Mouse (Mus musculus): Measurements from ENCODE around the gene Pnpla5. TPM values are rescaled to one million over a fixed set of nuclear protein-coding genes. Genes with fewer than 3 reads are reported as not detected.

Pnpla5 gene
- total and polyA plus RNA-seq, 3 experiments: not detected

GRCm38 (mm10) chr15:84136473-84137415 is 13.8 kb upstream of the Pnpla5 start:
- Histone ChIP-seq H3K36me3 (replicated peaks) (no peaks in the 10 kb centered on the region), H3K4me3 (ENCODE audit: low read depth, low read length) (no peak overlapping the region), H3K27me3 (ENCODE audit: insufficient read depth, low read length) (no peaks in the 10 kb centered on the region), H3K9me3 (replicated peaks) (peaks cover 60% of the 10 kb centered on the region), H3K4me1 (ENCODE audit: insufficient read depth, low read depth, low read length) (no peaks in the 10 kb centered on the region)
- TF ChIP-seq CTCF (IDR thresholded peaks at IDR 0.05; ENCODE audit: low read depth, low read length): no peak
- DNase-seq (ENCODE audit: low spot score) (no peak), ATAC-seq (ENCODE audit: extremely low read depth, insufficient number of reproducible peaks, low FRiP score, poor library complexity, severe bottlenecking) (no peak)

- Histone ChIP-seq H3K9me3 (replicated peaks) (peaks cover 64% of the 10 kb centered on the region), H3K36me3 (replicated peaks) (no peaks in the 10 kb centered on the region), H3K4me3 (ENCODE audit: low read depth, low read length) (no peak overlapping the region), H3K4me1 (ENCODE audit: insufficient read depth, low read depth, low read length) (no peaks in the 10 kb centered on the region), H3K27me3 (ENCODE audit: insufficient read depth, low read length) (no peaks in the 10 kb centered on the region)
- no peak for TF ChIP-seq GATA1 (IDR thresholded peaks at IDR 0.05; ENCODE audit: borderline replicate concordance, low read length)
- no peak for TF ChIP-seq CTCF (IDR thresholded peaks at IDR 0.05; ENCODE audit: low read depth, low read length)
- TF ChIP-seq GATA2 (IDR thresholded peaks at IDR 0.05; ENCODE audit: borderline replicate concordance, low read depth, low read length): no peak
- TF ChIP-seq POLR2AphosphoS5 (IDR thresholded peaks at IDR 0.05; ENCODE audit: insufficient replicate concordance, low read depth, low read length): no peak
- no peak for TF ChIP-seq TAL1 (conservative IDR thresholded peaks at IDR 0.05; ENCODE audit: low read depth, low read length)
- ATAC-seq (ENCODE audit: extremely low read depth, insufficient number of reproducible peaks, low FRiP score, poor library complexity, severe bottlenecking): no peak
- DNase-seq (ENCODE audit: low spot score): no peak
Measured at GRCm38 (mm10) chr15:84135472-84135871, 12.5 kb upstream of the Pnpla5 start.

GRCm38 (mm10) chr15:84133440-84133839 is 10.5 kb upstream of the Pnpla5 start:
- H3K27me3 ChIP-seq (ENCODE audit: insufficient read depth, low read length): no peaks in the 10 kb centered on the region
- no peaks in the 10 kb centered on the region for H3K36me3 ChIP-seq (replicated peaks)
- no peak for DNase-seq (ENCODE audit: low spot score)
- peaks cover 67% of the 10 kb centered on the region for H3K9me3 ChIP-seq (replicated peaks)
- TF ChIP-seq GATA1 (IDR thresholded peaks at IDR 0.05; ENCODE audit: borderline replicate concordance, low read length) (no peak), GATA2 (IDR thresholded peaks at IDR 0.05; ENCODE audit: borderline replicate concordance, low read depth, low read length) (no peak), CTCF (IDR thresholded peaks at IDR 0.05; ENCODE audit: low read depth, low read length) (no peak), TAL1 (conservative IDR thresholded peaks at IDR 0.05; ENCODE audit: low read depth, low read length) (no peak)
- ATAC-seq (ENCODE audit: extremely low read depth, insufficient number of reproducible peaks, low FRiP score, poor library complexity, severe bottlenecking): no peak
- H3K4me3 ChIP-seq (ENCODE audit: low read depth, low read length): no peak overlapping the region
- H3K4me1 ChIP-seq (ENCODE audit: insufficient read depth, low read depth, low read length): no peaks in the 10 kb centered on the region

- Histone ChIP-seq H3K9me3 (replicated peaks) (peaks cover 77% of the 10 kb centered on the region), H3K36me3 (replicated peaks) (no peaks in the 10 kb centered on the region), H3K4me1 (ENCODE audit: insufficient read depth, low read depth, low read length) (no peaks in the 10 kb centered on the region), H3K4me3 (ENCODE audit: low read depth, low read length) (no peak overlapping the region), H3K27me3 (ENCODE audit: insufficient read depth, low read length) (no peaks in the 10 kb centered on the region)
- ATAC-seq (ENCODE audit: extremely low read depth, insufficient number of reproducible peaks, low FRiP score, poor library complexity, severe bottlenecking) (no peak), DNase-seq (ENCODE audit: low spot score) (no peak)
- no peak for TF ChIP-seq CTCF (IDR thresholded peaks at IDR 0.05; ENCODE audit: low read depth, low read length)
- no peak for TF ChIP-seq GATA1 (IDR thresholded peaks at IDR 0.05; ENCODE audit: borderline replicate concordance, low read length)
- TF ChIP-seq GATA2 (IDR thresholded peaks at IDR 0.05; ENCODE audit: borderline replicate concordance, low read depth, low read length): no peak
- no peak for TF ChIP-seq POLR2AphosphoS5 (IDR thresholded peaks at IDR 0.05; ENCODE audit: insufficient replicate concordance, low read depth, low read length)
- no peak for TF ChIP-seq TAL1 (conservative IDR thresholded peaks at IDR 0.05; ENCODE audit: low read depth, low read length)
Measured at GRCm38 (mm10) chr15:84131971-84132370, 9.0 kb upstream of the Pnpla5 start.

- DNase-seq (ENCODE audit: low spot score): no peak
- Histone ChIP-seq H3K4me3 (ENCODE audit: low read depth, low read length) (no peak overlapping the region; the same call in 1 of the 2 replicates), H3K27me3 (ENCODE audit: insufficient read depth, low read length) (no peaks in the 10 kb centered on the region), H3K4me1 (ENCODE audit: insufficient read depth, low read depth, low read length) (no peaks in the 10 kb centered on the region), H3K9me3 (replicated peaks) (peaks cover 77% of the 10 kb centered on the region), H3K36me3 (replicated peaks) (no peaks in the 10 kb centered on the region)
- TF ChIP-seq POLR2AphosphoS5 (IDR thresholded peaks at IDR 0.05; ENCODE audit: insufficient replicate concordance, low read depth, low read length): no peak
- no peak for TF ChIP-seq GATA2 (IDR thresholded peaks at IDR 0.05; ENCODE audit: borderline replicate concordance, low read depth, low read length)
- no peak for TF ChIP-seq GATA1 (IDR thresholded peaks at IDR 0.05; ENCODE audit: borderline replicate concordance, low read length)
- TF ChIP-seq CTCF (IDR thresholded peaks at IDR 0.05; ENCODE audit: low read depth, low read length): no peak
- TF ChIP-seq TAL1 (conservative IDR thresholded peaks at IDR 0.05; ENCODE audit: low read depth, low read length): no peak
- ATAC-seq (ENCODE audit: extremely low read depth, insufficient number of reproducible peaks, low FRiP score, poor library complexity, severe bottlenecking): no peak
Measured at GRCm38 (mm10) chr15:84131096-84131786, 8.3 kb upstream of the Pnpla5 start.

- Histone ChIP-seq H3K9me3 (replicated peaks) (peaks cover 81% of the 10 kb centered on the region), H3K4me1 (ENCODE audit: insufficient read depth, low read depth, low read length) (no peaks in the 10 kb centered on the region), H3K36me3 (replicated peaks) (no peaks in the 10 kb centered on the region), H3K27me3 (ENCODE audit: insufficient read depth, low read length) (no peaks in the 10 kb centered on the region), H3K4me3 (ENCODE audit: low read depth, low read length) (no peak overlapping the region)
- DNase-seq (ENCODE audit: low spot score): no peak
- ATAC-seq (ENCODE audit: extremely low read depth, insufficient number of reproducible peaks, low FRiP score, poor library complexity, severe bottlenecking): no peak
- no peak for TF ChIP-seq CTCF (IDR thresholded peaks at IDR 0.05; ENCODE audit: low read depth, low read length)
- TF ChIP-seq TAL1 (conservative IDR thresholded peaks at IDR 0.05; ENCODE audit: low read depth, low read length): no peak
- TF ChIP-seq POLR2AphosphoS5 (IDR thresholded peaks at IDR 0.05; ENCODE audit: insufficient replicate concordance, low read depth, low read length): no peak
Measured at GRCm38 (mm10) chr15:84126871-84127270, 3.9 kb upstream of the Pnpla5 start.
